Mouse (Mus musculus) liver, embryonic 14.5 days (tissue): Measurements from ENCODE around the gene Zscan2.
A peak's percentile ranks its signal among the peaks of the same experiment; 100 is the strongest.

Experiments
- CTCF ChIP-seq: IDR thresholded peaks from 2 replicates; pipeline ENCODE4 v1.5.1; 2016; ENCODE audit warnings: antibody characterized with exemption, low read depth, control low read depth
- EP300 ChIP-seq: IDR thresholded peaks from 2 replicates; pipeline ENCODE4 v1.6.1; 2016; ENCODE audit warnings: antibody characterized with exemption, low read depth

GRCm38 (mm10) chr7:80849710-80850109 is 11.0 kb upstream of the Zscan2 start:
- TF ChIP-seq CTCF (peak; percentile 93), EP300 (no peak)
